Mouse (Mus musculus): ENCODE measurements around the gene Chl1. TPM values are rescaled to one million over a fixed set of nuclear protein-coding genes. Genes with fewer than 3 reads are reported as not detected.

The Chl1 gene
- polyA plus RNA-seq, 1 experiment from 2014 or later = 22.2 TPM

DNA sequence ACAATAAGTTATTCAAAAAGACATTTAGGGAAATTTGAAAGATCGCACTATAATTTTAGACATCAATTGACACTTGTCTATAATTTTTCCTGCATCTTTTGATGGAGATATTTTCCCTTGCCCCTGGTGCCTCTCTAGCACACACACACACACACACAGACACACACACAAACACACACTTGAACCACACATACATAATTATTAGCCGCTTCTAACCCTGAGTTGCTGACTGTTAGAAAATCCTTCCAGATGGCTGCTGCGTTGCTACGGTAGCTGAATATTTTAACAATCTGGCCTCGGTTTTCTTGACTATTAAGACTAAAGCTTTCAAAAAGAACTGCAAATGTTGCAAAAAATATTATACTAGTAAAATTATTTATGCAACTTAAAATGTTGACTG, 166.3 kb downstream of the Chl1 start:
- Histone ChIP-seq H3K36me3 (no peaks in the 10 kb centered on the region), H3K4me1 (peaks cover 6% of the 10 kb centered on the region; the same call in 1 of the 2 replicates), H3K4me3 (no peak overlapping the region), H3K4me2 (replicated peaks) (no peak overlapping the region), H3K9ac (replicated peaks) (no peak overlapping the region), H3K27ac (replicated peaks) (no peak overlapping the region), H3K9me3 (no peaks in the 10 kb centered on the region), H3K27me3 (no peaks in the 10 kb centered on the region)
- ATAC-seq (ENCODE audit: low FRiP score, low read depth) = no peak; the same call in 1 of the 2 replicates
- 39% methylated on average over 5 of the region's 5 CpGs for WGBS

DNA sequence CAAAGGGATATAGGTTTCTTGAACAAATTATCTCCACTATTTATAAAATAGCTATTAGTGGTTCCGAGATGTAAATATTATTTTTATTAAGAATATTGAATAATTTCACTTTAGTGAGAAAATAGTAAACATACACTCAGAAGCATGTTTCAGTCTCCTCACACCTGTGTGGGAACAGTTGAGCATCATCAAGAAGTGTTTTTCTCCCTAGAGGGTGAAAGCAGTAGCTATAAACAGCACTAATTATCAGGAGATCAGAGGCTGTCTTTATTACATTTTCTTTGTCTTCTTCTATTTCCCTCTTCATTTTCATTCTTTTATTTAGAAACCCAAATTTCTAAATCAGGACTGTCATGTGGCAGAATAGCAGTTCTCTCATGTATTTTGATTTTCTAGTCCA, 166.7 kb downstream of the Chl1 start:
- Histone ChIP-seq H3K9ac (replicated peaks) (no peak overlapping the region), H3K36me3 (no peaks in the 10 kb centered on the region), H3K27ac (replicated peaks) (no peak overlapping the region), H3K4me2 (replicated peaks) (no peak overlapping the region), H3K9me3 (no peaks in the 10 kb centered on the region), H3K4me1 (peaks cover 6% of the 10 kb centered on the region; the same call in 1 of the 2 replicates), H3K27me3 (no peaks in the 10 kb centered on the region), H3K4me3 (no peak overlapping the region)
- WGBS = 91% methylated on average over 1 of the region's 1 CpGs
- no peak for ATAC-seq (ENCODE audit: low FRiP score, low read depth)

GRCm38 (mm10) chr6:103682854-103683574, 172.6 kb downstream of the Chl1 start:
- no peak overlapping the region for H3K27ac ChIP-seq (replicated peaks)
- 15% methylated on average over 8 of the region's 8 CpGs for WGBS

GRCm38 (mm10) chr6:103692511-103692910, 182.1 kb downstream of the Chl1 start:
- H3K4me3 ChIP-seq = no peak overlapping the region
- no peak overlapping the region for H3K4me2 ChIP-seq (replicated peaks)
- no peaks in the 10 kb centered on the region for H3K4me1 ChIP-seq
- H3K27me3 ChIP-seq = no peaks in the 10 kb centered on the region
- no peak for ATAC-seq (ENCODE audit: low FRiP score, low read depth)
- no peaks in the 10 kb centered on the region for H3K9me3 ChIP-seq
- H3K36me3 ChIP-seq = no peaks in the 10 kb centered on the region
- 83% methylated on average over 3 of the region's 3 CpGs for WGBS
- H3K27ac ChIP-seq (replicated peaks) = no peak overlapping the region
- no peak overlapping the region for H3K9ac ChIP-seq (replicated peaks)

More at GRCm38 (mm10) chr6:103682854-103683574, 172.6 kb downstream of the Chl1 start:
- H3K27me3 ChIP-seq = no peaks in the 10 kb centered on the region
- H3K9me3 ChIP-seq = no peaks in the 10 kb centered on the region
- H3K4me1 ChIP-seq = no peaks in the 10 kb centered on the region
- no peak overlapping the region for H3K4me2 ChIP-seq (replicated peaks)
- ATAC-seq (ENCODE audit: low FRiP score, low read depth) = peak; percentile 83
- no peak overlapping the region for H3K4me3 ChIP-seq
- no peak overlapping the region for H3K9ac ChIP-seq (replicated peaks)
- no peaks in the 10 kb centered on the region for H3K36me3 ChIP-seq

DNA sequence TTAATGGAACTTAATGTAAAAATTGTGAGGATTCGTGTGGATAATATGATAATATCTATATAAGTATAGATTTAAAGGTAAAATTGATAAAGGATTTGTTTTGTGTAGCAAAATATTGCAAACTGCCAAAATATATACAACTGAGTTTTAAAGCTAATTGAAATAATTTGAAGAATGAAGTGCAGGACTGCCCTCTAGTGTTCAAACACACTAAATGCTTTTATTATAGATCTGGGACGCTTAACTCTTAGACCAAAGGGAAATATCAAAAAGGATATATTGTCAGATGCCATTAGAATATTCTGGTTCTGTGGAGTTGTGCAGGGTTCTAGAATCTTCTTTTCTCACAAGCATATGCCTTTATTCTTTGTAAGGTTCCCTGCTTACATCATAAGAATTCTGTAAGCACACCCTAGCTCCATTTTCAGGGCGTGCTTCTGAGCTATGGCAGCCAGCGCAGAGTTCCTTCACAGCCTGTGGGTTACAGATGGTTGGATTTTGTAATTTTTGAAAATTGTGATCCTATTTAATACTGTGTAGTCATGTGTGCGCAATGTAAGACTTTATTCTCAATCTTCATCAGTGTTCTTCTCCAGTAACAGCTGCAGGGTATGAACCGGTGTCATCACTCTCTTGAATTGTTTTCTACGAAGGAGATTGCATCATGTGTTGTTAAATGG, 187.1 kb downstream of the Chl1 start:
- 65% methylated on average over 7 of the region's 7 CpGs for WGBS
- no peaks in the 10 kb centered on the region for H3K36me3 ChIP-seq
- no peaks in the 10 kb centered on the region for H3K27me3 ChIP-seq
- H3K9ac ChIP-seq (replicated peaks) = no peak overlapping the region
- no peaks in the 10 kb centered on the region for H3K9me3 ChIP-seq
- ATAC-seq (ENCODE audit: low FRiP score, low read depth) = 0 out of 2 replicates have a peak, but pooled peaks have one; percentile 30
- no peak overlapping the region for H3K4me2 ChIP-seq (replicated peaks)
- no peak overlapping the region for H3K4me3 ChIP-seq
- no peaks in the 10 kb centered on the region for H3K4me1 ChIP-seq
- no peak overlapping the region for H3K27ac ChIP-seq (replicated peaks)

DNA sequence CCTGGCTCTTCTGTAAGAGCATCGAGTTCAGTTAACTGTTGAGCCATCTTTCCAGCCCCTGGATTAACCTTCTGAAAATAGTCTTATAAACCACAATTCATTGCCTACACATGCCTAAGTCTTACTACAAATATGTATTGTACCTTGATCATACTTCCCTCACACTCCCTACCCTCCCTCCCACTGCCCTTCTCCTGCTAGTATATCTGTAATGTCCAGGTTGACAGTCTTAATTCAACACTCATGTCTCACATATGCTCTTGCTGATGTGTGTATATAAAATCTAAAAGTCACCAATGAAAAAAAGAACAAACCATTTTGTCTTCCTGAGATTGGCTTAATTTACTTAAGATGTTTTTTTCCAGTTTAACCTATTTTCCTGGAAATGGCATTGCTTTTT, 189.1 kb downstream of the Chl1 start:
- H3K9me3 ChIP-seq = no peaks in the 10 kb centered on the region
- no peak overlapping the region for H3K27ac ChIP-seq (replicated peaks)
- WGBS = 100% methylated on average over 1 of the region's 1 CpGs
- H3K36me3 ChIP-seq = no peaks in the 10 kb centered on the region
- H3K4me3 ChIP-seq = no peak overlapping the region
- H3K27me3 ChIP-seq = no peaks in the 10 kb centered on the region
- no peak for ATAC-seq (ENCODE audit: low FRiP score, low read depth)
- H3K4me2 ChIP-seq (replicated peaks) = no peak overlapping the region
- no peaks in the 10 kb centered on the region for H3K4me1 ChIP-seq
- H3K9ac ChIP-seq (replicated peaks) = no peak overlapping the region

- Histone ChIP-seq H3K4me2 (replicated peaks) (no peak overlapping the region), H3K9ac (replicated peaks) (no peak overlapping the region), H3K27ac (replicated peaks) (no peak overlapping the region), H3K9me3 (no peaks in the 10 kb centered on the region), H3K4me1 (no peaks in the 10 kb centered on the region), H3K36me3 (no peaks in the 10 kb centered on the region), H3K4me3 (no peak overlapping the region), H3K27me3 (no peaks in the 10 kb centered on the region)
- ATAC-seq (ENCODE audit: low FRiP score, low read depth) = no peak
- WGBS = 88% methylated on average over 1 of the region's 1 CpGs
Measured at GRCm38 (mm10) chr6:103699895-103700294, 189.5 kb downstream of the Chl1 start.

- no peak for ATAC-seq (ENCODE audit: low FRiP score, low read depth)
- Histone ChIP-seq H3K9ac (replicated peaks) (no peak overlapping the region), H3K27me3 (no peaks in the 10 kb centered on the region), H3K4me1 (no peaks in the 10 kb centered on the region), H3K4me2 (replicated peaks) (no peak overlapping the region), H3K27ac (replicated peaks) (no peak overlapping the region), H3K36me3 (no peaks in the 10 kb centered on the region), H3K9me3 (no peaks in the 10 kb centered on the region), H3K4me3 (no peak overlapping the region)
- 83% methylated on average over 7 of the region's 7 CpGs for WGBS
Measured at GRCm38 (mm10) chr6:103700336-103700735, 189.9 kb downstream of the Chl1 start.

DNA sequence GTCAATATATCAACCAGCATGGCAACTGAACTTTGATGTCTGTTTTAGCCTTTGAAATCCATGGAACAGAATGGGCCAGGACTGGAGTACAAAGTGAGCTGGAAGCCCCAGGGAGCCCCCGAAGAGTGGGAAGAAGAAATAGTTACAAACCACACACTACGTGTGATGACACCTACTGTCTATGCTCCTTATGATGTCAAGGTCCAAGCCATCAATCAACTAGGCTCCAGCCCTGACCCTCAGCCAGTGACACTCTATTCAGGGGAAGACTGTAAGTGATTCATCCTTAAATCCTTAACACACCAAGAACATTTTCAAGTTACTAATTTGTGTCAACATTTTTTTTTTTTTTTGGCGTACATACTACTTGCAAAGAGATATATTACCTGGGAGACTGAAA, 196.0 kb downstream of the Chl1 start:
- H3K27ac ChIP-seq (replicated peaks) = no peak overlapping the region

GRCm38 (mm10) chr6:103739291-103739690, 228.9 kb downstream of the Chl1 start:
- H3K27me3 ChIP-seq = no peaks in the 10 kb centered on the region
- no peaks in the 10 kb centered on the region for H3K9me3 ChIP-seq
- no peak overlapping the region for H3K9ac ChIP-seq (replicated peaks)
- H3K36me3 ChIP-seq = no peaks in the 10 kb centered on the region
- ATAC-seq (ENCODE audit: low FRiP score, low read depth) = no peak
- no peak overlapping the region for H3K27ac ChIP-seq (replicated peaks)
- H3K4me2 ChIP-seq (replicated peaks) = no peak overlapping the region
- H3K4me1 ChIP-seq = no peaks in the 10 kb centered on the region
- H3K4me3 ChIP-seq = no peak overlapping the region

More for the DNA sequence above, 196.0 kb downstream of the Chl1 start:
- H3K4me3 ChIP-seq = no peak overlapping the region
- no peaks in the 10 kb centered on the region for H3K27me3 ChIP-seq
- no peak for ATAC-seq (ENCODE audit: low FRiP score, low read depth)
- H3K9ac ChIP-seq (replicated peaks) = no peak overlapping the region
- H3K4me2 ChIP-seq (replicated peaks) = no peak overlapping the region
- H3K4me1 ChIP-seq = no peaks in the 10 kb centered on the region
- WGBS = 88% methylated on average over 3 of the region's 3 CpGs
- H3K36me3 ChIP-seq = no peaks in the 10 kb centered on the region
- H3K9me3 ChIP-seq = no peaks in the 10 kb centered on the region

DNA sequence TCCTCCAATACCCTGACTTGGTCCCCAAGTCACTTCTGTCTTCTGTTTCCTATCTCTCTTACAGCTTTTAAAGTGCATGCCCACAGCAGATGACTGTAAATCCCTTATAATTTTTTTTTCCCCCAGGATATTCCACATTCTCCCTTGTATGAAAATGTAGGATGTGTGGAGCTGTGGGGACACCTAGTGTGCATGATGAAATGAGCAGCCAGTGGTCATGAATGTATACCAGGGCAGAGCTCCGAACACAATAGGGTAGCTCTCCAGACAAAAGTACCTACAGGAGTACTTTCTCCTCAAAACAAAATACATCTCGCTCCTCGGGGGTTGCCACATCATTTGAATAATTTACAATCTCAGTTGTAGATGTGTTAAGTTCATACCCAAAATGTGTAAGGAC, 232.4 kb downstream of the Chl1 start:
- Histone ChIP-seq H3K27me3 (no peaks in the 10 kb centered on the region), H3K4me1 (no peaks in the 10 kb centered on the region), H3K4me2 (replicated peaks) (no peak overlapping the region), H3K9me3 (no peaks in the 10 kb centered on the region), H3K27ac (replicated peaks) (no peak overlapping the region), H3K4me3 (no peak overlapping the region), H3K9ac (replicated peaks) (no peak overlapping the region), H3K36me3 (no peaks in the 10 kb centered on the region)
- WGBS = 58% methylated on average over 3 of the region's 3 CpGs
- ATAC-seq (ENCODE audit: low FRiP score, low read depth) = no peak

DNA sequence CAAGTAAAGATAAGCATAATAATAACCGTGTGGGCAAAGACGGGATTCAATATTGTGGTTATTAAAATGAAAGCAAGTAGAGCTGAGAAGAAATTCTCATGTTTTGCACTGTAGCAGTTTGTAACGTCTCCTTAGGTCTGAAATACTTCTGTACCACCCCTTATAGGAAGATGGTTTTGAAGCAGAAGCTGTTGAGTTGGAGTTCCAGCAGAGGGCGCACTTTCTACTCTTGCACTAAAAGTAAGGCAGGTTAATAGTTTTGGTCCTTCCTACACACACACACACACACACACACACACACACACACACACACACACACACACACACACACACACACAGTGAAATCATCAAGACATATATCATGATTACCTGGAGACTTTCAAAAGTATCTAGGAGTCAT, 235.7 kb downstream of the Chl1 start:
- 29% methylated on average over 4 of the region's 4 CpGs for WGBS
- ATAC-seq (ENCODE audit: low FRiP score, low read depth) = no peak
- no peaks in the 10 kb centered on the region for H3K36me3 ChIP-seq

More for the DNA sequence above, 235.7 kb downstream of the Chl1 start:
- H3K27me3 ChIP-seq = no peaks in the 10 kb centered on the region
- H3K27ac ChIP-seq (replicated peaks) = no peak overlapping the region
- H3K9ac ChIP-seq (replicated peaks) = no peak overlapping the region
- no peaks in the 10 kb centered on the region for H3K9me3 ChIP-seq
- H3K4me1 ChIP-seq = no peaks in the 10 kb centered on the region
- no peak overlapping the region for H3K4me3 ChIP-seq
- no peak overlapping the region for H3K4me2 ChIP-seq (replicated peaks)
